Mouse (Mus musculus) kidney, postnatal 10 days (tissue): ENCODE results near the gene Fabp2.

ENCODE experiments used
- DNase-seq: peaks from one replicate; pipeline ENCODE4 v3.0.0; 2021; ENCODE audit warnings: mixed read lengths

Fabp2 gene

GRCm38 (mm10) chr3:122894772-122895171 lies at the start of gene Fabp2:
Gene Fabp2 (plus strand): TSS chr3:122895072.
- DNase-seq = no peak

- no peak for DNase-seq
These were observed 46.4 kb upstream of the Fabp2 start for GRCm38 (mm10) chr3:122848410-122849034.

GRCm38 (mm10) chr3:122855149-122855548 lies 39.7 kb upstream of the Fabp2 start:
- DNase-seq = no peak

- no peak for DNase-seq
These were observed 35.0 kb upstream of the Fabp2 start for GRCm38 (mm10) chr3:122859829-122860228.

- no peak for DNase-seq
These were observed 34.0 kb upstream of the Fabp2 start for GRCm38 (mm10) chr3:122860573-122861498.

- DNase-seq = no peak
These were observed 29.8 kb upstream of the Fabp2 start for GRCm38 (mm10) chr3:122865092-122865491.

GRCm38 (mm10) chr3:122868270-122868669 lies 26.6 kb upstream of the Fabp2 start:
- DNase-seq = no peak

- no peak for DNase-seq
These were observed 23.3 kb upstream of the Fabp2 start for GRCm38 (mm10) chr3:122871596-122871995.

- no peak for DNase-seq
These were observed 18.0 kb upstream of the Fabp2 start for GRCm38 (mm10) chr3:122876870-122877269.

GRCm38 (mm10) chr3:122877543-122877942 lies 17.3 kb upstream of the Fabp2 start:
- DNase-seq = no peak

- no peak for DNase-seq
These were observed 16.1 kb upstream of the Fabp2 start for GRCm38 (mm10) chr3:122878705-122879315.

GRCm38 (mm10) chr3:122887505-122888301 lies 7.2 kb upstream of the Fabp2 start:
- no peak for DNase-seq

- DNase-seq = no peak
These were observed 6.5 kb upstream of the Fabp2 start for GRCm38 (mm10) chr3:122888371-122888819.

GRCm38 (mm10) chr3:122895189-122895731 lies 388 bp downstream of the Fabp2 start:
- DNase-seq = no peak

- no peak for DNase-seq
These were observed 3.4 kb downstream of the Fabp2 start for GRCm38 (mm10) chr3:122898254-122898653.

- DNase-seq = peak; percentile 74
These were observed 9.0 kb downstream of the Fabp2 start for GRCm38 (mm10) chr3:122903746-122904433.

- DNase-seq = no peak
These were observed 13.0 kb downstream of the Fabp2 start for GRCm38 (mm10) chr3:122907841-122908240.

GRCm38 (mm10) chr3:122915493-122915892 lies 20.6 kb downstream of the Fabp2 start:
- no peak for DNase-seq

GRCm38 (mm10) chr3:122916191-122916680 lies 21.4 kb downstream of the Fabp2 start:
- DNase-seq = no peak

GRCm38 (mm10) chr3:122918672-122919071 lies 23.8 kb downstream of the Fabp2 start:
- no peak for DNase-seq

- no peak for DNase-seq
These were observed 24.4 kb downstream of the Fabp2 start, which contains the start of gene Gm10959 for GRCm38 (mm10) chr3:122919260-122919659. Gene Gm10959 (minus strand): TSS chr3:122919360.
